Mouse (Mus musculus) layer of hippocampus, postnatal 25 days (tissue): ENCODE results near the gene Opa3. TPM values are rescaled to one million over a fixed set of nuclear protein-coding genes. Genes with fewer than 3 reads are reported as not detected.
A peak's percentile ranks its signal among the peaks of the same experiment; 100 is the strongest.
"Not testable (repeated sequence)": the region's sequence is repeated elsewhere in the genome, so short reads cannot be mapped to it uniquely, and the experiment has no call there.

Source experiments
- DNase-seq, 2 experiments: peaks; one replicate each; pipeline ENCODE4 v3.0.0; 2022; ENCODE audit warnings: mixed read lengths in 2 of 2, low spot score in 1 of 2; ENCODE audit errors: extremely low spot score in 1 of 2
- total RNA-seq, 2 experiments: library from RNA; stranded (reverse); gene quantifications; 2 replicates each; pipeline ENCODE4 v1.2.3; 2021

Gene Opa3
- total RNA-seq, 2 experiments from 2014 or later = 36.5 to 41.5 TPM

GRCm38 (mm10) chr7:19272173-19272764 is 44.1 kb downstream of the Opa3 start:
- DNase-seq = peak in 1 of 2 experiments; percentile 35

DNA sequence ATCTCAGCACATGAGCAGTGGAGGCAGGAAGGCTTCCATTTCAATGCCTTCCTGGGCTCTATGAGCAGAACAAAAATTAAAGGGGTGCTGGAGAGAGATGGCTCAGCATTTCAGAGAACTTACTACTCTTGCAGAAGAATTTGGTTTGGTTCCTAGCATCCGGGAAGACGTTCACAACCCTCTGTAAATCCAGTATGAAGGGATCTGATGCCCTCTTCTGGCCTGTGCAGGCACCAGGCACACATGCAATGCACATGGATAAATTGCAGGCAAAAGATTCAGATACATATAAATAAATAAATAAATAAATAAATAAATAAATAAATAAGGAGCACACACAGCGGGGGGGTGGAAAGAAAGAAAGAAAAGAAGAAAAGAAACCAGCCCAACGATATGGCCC is 48.1 kb downstream of the Opa3 start:
- no peak for DNase-seq

DNA sequence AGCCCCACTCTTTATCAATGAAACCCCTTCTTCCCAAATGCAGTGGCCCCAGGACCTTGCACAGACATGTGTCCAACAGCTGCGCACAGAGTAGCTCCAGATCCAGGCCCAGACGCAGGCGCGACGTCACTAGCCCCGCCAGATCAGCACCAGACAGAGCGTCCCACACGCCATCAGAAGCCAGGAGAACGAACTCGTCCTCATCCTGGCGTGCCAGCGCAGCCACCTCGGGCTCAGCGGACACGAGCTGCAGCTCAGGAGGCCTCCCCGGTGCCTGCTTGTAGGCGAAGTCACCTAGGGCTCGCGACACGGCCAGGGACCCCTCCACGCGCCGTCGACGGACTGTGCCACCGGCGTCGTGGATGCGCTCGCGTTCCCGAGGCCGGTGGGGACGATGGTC is 50.9 kb downstream of the Opa3 start:
- no peak for DNase-seq

GRCm38 (mm10) chr7:19279581-19280114 is 51.5 kb downstream of the Opa3 start, which contains the start of gene Ppm1n:
Ppm1n (minus strand) TSS chr7:19280064.
- DNase-seq = no peak

DNA sequence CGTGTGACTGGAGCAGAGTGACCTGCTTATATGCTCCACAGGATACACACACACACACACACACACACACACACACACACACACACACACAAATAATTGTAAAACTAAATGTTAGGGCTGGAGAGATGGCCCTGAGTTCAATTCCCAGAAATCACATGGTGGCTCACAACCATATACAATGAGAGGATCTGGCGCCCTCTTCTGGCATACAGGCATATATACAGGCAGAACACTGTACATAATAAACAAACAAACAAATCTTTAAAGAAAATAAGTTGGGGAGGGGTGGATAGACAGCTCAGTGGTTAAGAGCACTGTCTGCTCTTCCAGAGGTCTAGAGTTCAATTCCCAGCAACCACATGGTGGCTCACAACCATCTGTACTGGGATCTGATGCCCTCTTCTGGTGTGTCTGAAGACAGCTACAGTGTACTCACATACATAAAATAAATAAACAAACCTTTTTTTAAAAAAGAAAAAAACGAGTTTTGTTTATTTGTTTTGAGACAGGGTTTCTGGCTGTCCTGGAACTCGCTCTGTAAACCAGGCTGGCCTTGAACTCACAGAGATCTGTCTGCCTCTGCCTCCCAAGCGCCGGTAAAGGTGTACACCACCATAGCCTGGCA is 53.7 kb downstream of the Opa3 start:
- not testable (repeated sequence) for DNase-seq

- peak; percentile 53 to 67 for DNase-seq
These were observed 54.3 kb downstream of the Opa3 start, which contains the start of gene Rtn2 for GRCm38 (mm10) chr7:19282385-19282784. Rtn2 (plus strand) TSS chr7:19282624.

GRCm38 (mm10) chr7:19282791-19283405 is 54.8 kb downstream of the Opa3 start:
- DNase-seq = peak in 1 of 2 experiments; percentile 35

DNA sequence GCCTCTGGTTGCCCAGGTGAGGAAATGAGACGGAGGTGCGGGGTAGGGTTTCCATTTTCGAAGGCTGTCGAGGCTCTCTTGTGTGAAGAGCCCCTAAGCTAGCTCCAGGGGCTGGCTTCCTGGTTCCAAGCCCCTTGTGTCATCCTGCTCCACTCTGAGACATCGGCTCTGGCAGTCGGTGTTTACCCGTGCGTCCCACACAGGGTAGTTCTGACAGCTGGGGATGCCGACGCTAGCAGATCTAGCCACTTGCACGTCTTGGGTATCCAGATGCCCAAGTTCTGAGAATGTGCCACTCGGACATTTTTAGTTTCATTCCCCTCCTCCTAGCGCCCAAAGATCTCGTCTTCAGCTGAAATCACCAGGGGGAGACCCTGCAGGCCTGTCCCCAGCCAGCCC is 55.3 kb downstream of the Opa3 start:
- no peak for DNase-seq

DNA sequence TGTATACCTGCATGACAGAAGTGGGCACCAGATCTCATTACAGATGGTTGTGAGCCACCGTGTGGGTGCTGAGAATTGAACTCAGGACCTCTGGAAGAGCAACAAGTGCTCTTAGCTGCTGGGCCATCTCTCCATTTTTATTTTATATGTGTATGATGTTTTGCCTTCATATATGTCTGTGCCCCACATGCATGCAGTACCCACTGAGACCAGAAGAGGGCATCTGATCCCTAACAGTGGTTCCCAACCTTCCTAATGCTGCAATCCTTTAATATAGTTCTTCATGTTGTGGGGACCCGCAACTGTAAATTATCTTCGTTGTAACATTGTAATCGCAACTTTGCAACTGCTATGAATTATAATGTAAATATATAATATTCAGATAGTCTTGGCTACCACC is 56.6 kb downstream of the Opa3 start:
- peak in 1 of 2 experiments; percentile 76 for DNase-seq

DNA sequence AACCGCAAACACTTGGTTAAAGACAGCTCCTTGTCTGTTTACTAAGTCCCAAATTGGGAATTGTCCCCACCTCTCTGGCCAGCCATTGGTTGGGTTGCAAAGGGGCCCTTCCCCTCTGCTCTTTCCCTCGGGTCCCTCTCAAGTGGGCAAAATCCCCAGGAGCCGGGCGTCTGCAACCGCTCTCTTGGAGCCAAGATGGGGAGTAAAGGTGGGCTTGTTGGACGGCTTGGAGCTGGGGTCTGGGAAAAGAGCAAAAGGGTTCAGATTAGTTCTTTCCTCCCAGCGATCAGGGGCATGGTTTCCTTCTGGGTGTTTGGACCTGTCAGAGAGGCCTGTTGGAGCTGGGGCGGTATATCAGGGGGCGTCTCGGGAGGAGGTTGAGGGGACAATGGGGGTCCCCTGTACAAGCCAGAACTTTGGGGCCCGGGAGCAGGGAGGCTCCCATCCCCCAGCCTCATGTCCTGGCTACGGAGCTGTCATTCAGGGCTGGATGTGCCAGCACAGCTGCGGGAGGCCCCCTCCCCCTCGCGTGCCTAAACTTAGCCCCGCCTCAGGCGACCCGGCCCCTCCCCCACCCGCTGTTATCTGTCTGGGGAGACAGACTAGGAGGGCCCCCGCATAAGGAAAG is 62.9 kb downstream of the Opa3 start:
- DNase-seq = no peak

DNA sequence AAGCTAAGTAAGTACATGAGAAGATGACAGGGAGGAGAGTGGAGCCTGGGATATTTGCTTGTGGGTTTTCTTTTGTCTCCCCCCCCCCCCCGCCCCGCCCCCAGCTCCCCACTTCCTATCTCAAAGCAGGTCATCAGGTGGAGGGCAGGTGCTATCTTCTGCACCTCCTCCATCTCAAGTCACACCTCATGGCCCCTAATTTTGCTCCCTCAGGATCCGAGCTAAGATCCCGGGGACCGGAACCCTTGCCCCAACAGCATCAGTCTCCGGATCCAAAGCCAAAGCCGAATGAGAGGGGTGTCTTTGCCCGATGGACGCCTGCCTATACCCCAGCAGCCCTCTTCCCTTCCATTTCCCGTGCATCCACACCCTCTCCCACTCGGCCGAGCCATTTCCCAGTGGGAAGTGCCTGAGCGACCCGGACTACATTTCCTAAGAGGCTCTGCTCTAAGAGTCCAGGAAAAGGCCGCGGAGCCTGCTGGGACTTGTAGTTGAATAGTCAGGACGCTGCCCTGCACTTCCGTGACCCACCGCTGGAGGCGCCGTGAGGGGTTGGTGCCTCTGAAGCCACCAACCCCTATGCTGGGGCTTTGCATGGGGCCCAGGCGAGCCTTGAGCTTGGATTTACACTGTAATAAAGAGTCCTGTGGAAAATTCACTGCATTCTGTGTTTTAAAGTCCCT is 67.5 kb downstream of the Opa3 start:
- peak; percentile 98 to 100 for DNase-seq

- DNase-seq = no peak
These were observed 68.9 kb downstream of the Opa3 start for GRCm38 (mm10) chr7:19297034-19297433.

- DNase-seq = no peak
These were observed 69.7 kb downstream of the Opa3 start for GRCm38 (mm10) chr7:19297794-19298193.

DNA sequence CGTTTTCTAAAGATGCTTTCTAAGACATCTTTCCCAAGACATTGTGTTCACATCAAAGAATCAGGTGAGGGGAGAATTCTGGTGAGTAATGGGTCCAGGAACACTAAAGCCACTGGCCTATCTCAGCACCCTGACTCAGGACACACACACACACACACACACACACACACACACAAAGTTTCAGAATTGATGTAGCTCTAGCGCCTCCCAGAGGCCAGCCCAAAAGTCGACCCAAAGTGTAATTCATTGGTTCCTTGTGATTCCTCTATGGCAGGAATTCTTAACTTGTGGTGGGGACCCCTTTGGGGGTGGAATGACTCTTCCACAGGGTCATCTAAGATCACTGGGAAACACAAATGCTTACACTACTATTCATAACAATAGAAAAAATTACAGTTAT is 71.1 kb downstream of the Opa3 start:
- DNase-seq = peak in 1 of 2 experiments; percentile 50

DNA sequence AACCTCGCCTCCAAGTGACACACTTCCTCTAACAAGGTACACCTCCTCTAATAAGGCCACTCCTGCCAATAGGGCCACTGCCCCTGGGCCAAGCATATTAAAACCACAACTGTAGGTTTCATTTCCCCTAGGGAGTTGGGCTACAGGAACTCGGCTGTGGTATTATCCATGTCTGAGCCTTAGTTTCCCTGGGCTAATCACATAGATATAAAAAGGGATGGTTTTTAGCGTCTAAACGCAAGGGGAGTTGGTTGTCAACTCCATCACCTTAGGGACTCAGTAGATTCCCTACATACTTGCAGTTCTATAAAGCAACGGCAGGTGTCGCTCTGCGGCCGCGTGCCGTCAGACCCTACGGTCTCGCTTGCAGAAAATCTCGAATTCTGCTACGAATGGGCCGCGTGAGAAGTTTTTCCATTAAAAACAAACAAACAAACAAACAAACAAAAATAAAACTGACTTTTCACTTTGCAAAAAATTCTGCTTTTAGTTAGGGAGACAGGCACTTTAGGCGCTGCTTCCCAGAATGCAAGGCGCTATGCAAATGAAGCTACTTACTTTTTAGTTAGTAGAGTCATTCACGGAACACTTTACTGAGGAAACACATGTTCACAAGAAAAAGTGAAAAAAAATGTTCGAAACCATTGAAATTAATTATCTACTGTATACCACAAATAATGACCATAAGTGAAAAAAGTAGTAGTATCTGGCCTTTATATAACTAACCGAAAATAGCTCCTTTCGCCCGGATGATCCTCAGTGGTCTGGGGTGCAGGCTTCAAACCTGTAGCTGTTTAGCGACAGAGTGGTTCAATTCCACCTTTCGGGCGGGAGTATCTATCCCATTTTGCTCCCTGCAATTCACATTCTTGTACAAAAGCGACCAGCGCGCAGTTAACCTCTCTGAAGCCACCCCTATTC is 72.6 kb downstream of the Opa3 start:
- peak; percentile 64 to 87 for DNase-seq

GRCm38 (mm10) chr7:19301461-19302263 is 73.5 kb downstream of the Opa3 start:
- DNase-seq = peak in 1 of 2 experiments; percentile 29

DNA sequence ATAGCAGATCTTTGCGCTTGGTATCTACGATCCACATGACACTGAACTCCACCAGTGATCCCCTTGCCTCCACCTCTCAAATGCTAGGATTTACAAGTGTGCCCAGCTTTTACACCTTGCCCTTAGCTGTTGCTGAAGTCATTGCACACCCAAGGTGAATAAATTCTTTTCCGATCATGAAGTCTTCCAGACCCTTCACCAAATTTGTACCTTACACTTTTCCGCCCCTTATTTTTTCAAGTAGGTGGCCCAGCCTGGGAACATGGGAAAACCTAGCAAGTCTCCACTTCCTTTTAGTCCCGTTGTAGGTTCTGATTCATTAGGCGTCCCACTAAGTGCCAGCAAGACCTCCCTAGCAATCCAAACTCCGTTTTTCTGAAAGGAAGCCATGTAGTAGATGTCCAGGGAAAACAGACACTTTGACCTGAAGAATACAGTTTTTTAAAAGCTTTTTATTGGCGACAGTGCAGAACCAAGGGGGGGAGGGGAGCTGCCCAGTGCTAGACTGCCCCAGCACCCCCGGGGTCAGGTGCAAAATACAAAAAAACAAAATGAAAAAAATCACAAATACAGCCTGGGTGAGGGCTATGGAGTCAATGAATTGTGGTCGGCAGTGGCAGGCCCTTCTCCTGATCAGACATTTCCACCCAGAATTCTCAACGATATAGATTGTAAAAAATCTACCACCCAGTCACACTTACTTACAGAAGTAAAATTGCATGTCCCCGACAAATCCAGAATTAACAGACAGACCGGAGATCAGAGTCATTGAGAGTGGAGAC is 74.3 kb downstream of the Opa3 start:
- no peak for DNase-seq

DNA sequence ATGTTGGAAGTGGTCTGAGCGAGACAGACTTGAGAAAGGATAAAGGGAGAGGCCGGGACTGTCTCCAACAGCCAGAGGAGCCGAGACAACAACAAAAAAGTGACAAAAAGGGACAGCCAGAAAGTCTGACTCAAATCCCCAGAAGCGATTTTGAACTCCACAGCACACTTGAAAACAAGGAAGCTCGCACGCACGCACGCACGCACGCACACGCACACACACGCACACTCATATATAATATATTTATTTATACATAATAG is 74.8 kb downstream of the Opa3 start:
- no peak for DNase-seq
